Mouse (Mus musculus) limb, embryonic 11.5 days (tissue): ENCODE results near the gene Dock9. TPM values are rescaled to one million over a fixed set of nuclear protein-coding genes. Genes with fewer than 3 reads are reported as not detected.
A peak's percentile ranks its signal among the peaks of the same experiment; 100 is the strongest.

ENCODE experiments used
- ATAC-seq: fragments of 200-750 bp; cut with Nextera tagmentation; 2 replicates; pipeline ENCODE4 v1.8.0; 2017; ENCODE audit warnings: low read depth; ENCODE audit not compliant: insufficient number of reproducible peaks, low FRiP score, low TSS enrichment
- DNase-seq: peaks from one replicate; pipeline ENCODE4 v3.0.0-alpha.2; 2015; ENCODE audit warnings: low spot score
- H3K27ac ChIP-seq: fragments of 300-500 bp; sonication (generic); replicated peaks from 2 replicates; pipeline ENCODE4 v1.5.1; 2014; ENCODE audit warnings: low read depth, mild to moderate bottlenecking, low read length
- H3K27me3 ChIP-seq: fragments of 300-500 bp; sonication (generic); 2 replicates; pipeline ENCODE4 v1.6.1; 2014; ENCODE audit warnings: mild to moderate bottlenecking, low read length, mixed read lengths; ENCODE audit not compliant: control insufficient read depth, insufficient read depth
- H3K36me3 ChIP-seq: fragments of 300-500 bp; sonication (generic); 2 replicates; pipeline ENCODE4 v1.6.1; 2014; ENCODE audit warnings: mild to moderate bottlenecking, low read length, moderate library complexity, mixed read lengths; ENCODE audit not compliant: control insufficient read depth, insufficient read depth
- H3K4me1 ChIP-seq: fragments of 300-500 bp; sonication (generic); 2 replicates; pipeline ENCODE4 v1.6.1; 2014; ENCODE audit warnings: low read length, mixed read lengths; ENCODE audit not compliant: control insufficient read depth, insufficient read depth
- H3K4me2 ChIP-seq: fragments of 300-500 bp; sonication (generic); 2 replicates; pipeline ENCODE4 v1.6.1; 2014; ENCODE audit warnings: low read depth, mild to moderate bottlenecking, moderate library complexity; ENCODE audit not compliant: severe bottlenecking
- H3K4me3 ChIP-seq: fragments of 300-500 bp; sonication (generic); 2 replicates; pipeline ENCODE4 v1.5.1; 2014; ENCODE audit warnings: low read depth, low read length
- H3K9ac ChIP-seq: fragments of 300-500 bp; sonication (generic); 2 replicates; pipeline ENCODE4 v1.6.1; 2014; ENCODE audit warnings: mild to moderate bottlenecking, low read length
- H3K9me3 ChIP-seq: fragments of 300-500 bp; sonication (generic); 2 replicates; pipeline ENCODE4 v1.6.1; 2016; ENCODE audit warnings: low read length; ENCODE audit not compliant: control insufficient read depth
- WGBS: fragments of 180-500 bp; shearing (Covaris S2); extraction: QIAGEN DNeasy Blood & Tissue Kit; methylation state at CpG from one replicate; pipeline ENCODE4 v1.1.7; 2014; 5-methylcytosine and 5-hydroxymethylcytosine counted together
- polyA plus RNA-seq: library from polyadenylated mRNA; unstranded; fragments of >200 nt; fragmentation: Nextera tagmentation; extraction: Ambion mirVana; gene quantifications from 2 replicates; pipeline ENCODE4 v1.2.1, GENCODE M21; 2014

The Dock9 gene
- polyA plus RNA-seq, 1 experiment from 2014 or later: 5.8 TPM

DNA sequence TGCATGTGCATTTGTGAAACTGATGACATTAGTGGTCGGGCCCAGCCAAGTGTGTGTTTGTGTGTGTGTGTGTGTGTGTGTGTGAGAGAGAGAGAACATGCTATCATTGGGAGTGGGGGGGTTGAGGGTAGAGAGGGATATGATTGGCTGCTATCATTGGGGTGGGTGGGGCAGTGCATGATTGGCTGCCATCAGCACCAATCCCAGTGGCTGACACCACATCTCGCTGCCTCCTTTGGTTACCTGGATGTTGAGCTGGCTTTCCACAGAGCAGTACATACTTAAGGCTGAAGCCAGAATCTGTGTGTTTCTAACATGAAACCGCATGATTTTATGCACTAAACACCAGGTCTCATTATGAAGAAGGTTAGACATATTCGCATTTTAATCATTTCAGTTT, 184.7 kb downstream of the Dock9 start:
- no peak for ATAC-seq
- no peak for DNase-seq
- WGBS: 84% methylated on average over 4 of the region's 4 CpGs
- Histone ChIP-seq H3K27me3 (no peaks in the 10 kb centered on the region), H3K9me3 (no peaks in the 10 kb centered on the region), H3K9ac (no peak overlapping the region), H3K4me2 (no peak overlapping the region), H3K4me3 (no peak overlapping the region), H3K4me1 (peaks cover 9% of the 10 kb centered on the region), H3K36me3 (no peaks in the 10 kb centered on the region), H3K27ac (no peak overlapping the region)

DNA sequence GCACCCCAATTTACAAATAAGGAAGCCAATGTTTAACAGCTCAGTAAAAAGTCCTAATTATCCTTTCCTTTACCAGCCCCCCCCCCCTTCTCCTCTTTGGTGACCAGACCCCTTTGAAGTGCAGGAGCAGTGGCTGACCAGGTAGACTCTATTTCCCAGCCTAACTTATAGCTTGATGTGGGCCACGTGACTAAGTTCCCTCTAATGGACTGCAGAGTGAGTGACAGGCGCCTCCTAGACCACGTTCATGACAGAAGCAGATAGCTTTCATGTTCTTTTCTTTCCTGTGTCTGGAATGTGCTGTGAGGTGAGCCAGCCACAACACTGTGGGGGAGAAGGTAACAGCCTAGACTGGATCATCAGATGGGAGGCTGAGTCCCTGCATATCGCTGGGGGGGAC, 186.1 kb downstream of the Dock9 start:
- H3K9me3 ChIP-seq: no peaks in the 10 kb centered on the region
- no peaks in the 10 kb centered on the region for H3K27me3 ChIP-seq
- H3K4me3 ChIP-seq: no peak overlapping the region
- H3K4me2 ChIP-seq: no peak overlapping the region
- no peak for DNase-seq
- 55% methylated on average over 4 of the region's 4 CpGs for WGBS
- peaks cover 9% of the 10 kb centered on the region for H3K4me1 ChIP-seq
- H3K27ac ChIP-seq: no peak overlapping the region
- H3K36me3 ChIP-seq: no peaks in the 10 kb centered on the region
- no peak overlapping the region for H3K9ac ChIP-seq
- ATAC-seq: no peak; the same call in 1 of the 2 replicates

DNA sequence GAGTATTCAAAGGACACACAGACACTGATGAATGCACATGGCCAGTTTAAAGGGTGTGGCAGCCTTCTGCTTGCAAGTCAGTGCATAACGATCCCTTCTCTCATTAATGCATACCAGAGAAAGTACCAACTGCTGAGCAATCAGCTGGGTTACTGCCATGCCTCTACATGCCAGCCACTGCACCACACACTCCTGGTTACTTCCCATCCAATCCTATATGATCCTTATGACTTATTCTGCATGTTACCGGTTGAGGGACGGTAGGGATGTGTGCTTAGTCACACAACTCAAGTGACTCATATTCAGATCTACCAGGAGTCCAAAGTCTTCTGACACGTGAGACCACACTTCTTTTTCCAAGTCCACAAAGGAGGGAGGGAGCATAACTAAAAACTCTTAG, 186.5 kb downstream of the Dock9 start:
- WGBS: 69% methylated on average over 4 of the region's 4 CpGs
- no peak for DNase-seq
- H3K4me2 ChIP-seq: no peak overlapping the region
- H3K9ac ChIP-seq: no peak overlapping the region
- H3K4me3 ChIP-seq: no peak overlapping the region
- no peaks in the 10 kb centered on the region for H3K36me3 ChIP-seq
- H3K9me3 ChIP-seq: no peaks in the 10 kb centered on the region
- H3K4me1 ChIP-seq: peaks cover 9% of the 10 kb centered on the region
- no peaks in the 10 kb centered on the region for H3K27me3 ChIP-seq
- no peak for ATAC-seq
- no peak overlapping the region for H3K27ac ChIP-seq

DNA sequence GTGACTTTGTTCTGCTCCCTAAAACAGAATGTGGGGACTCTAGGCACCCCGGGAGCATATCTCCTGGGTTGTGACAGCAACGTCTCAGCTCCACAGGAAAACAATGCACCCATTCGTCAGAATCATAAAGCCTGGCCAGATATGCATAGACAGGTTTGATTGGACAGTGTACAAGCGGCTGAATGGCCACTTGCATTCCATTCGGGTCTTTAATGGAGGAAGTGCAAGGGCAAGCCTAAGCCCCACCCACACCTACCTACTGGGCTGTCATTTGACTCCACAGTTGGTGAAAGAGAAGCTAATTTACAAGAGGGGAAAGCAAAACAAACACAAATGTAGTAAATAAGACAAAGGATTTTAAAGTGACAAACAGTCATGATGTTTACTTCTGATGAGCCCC, 189.1 kb downstream of the Dock9 start:
- WGBS: 8% methylated on average over 5 of the region's 5 CpGs
- DNase-seq (peak; percentile 55), ATAC-seq (peak; percentile 65; the same call in 1 of the 2 replicates)
- Histone ChIP-seq H3K9ac (0 out of 2 replicates have a peak overlapping the region, but pooled peaks have one; percentile 22), H3K27me3 (no peaks in the 10 kb centered on the region), H3K27ac (no peak overlapping the region), H3K4me3 (no peak overlapping the region), H3K9me3 (no peaks in the 10 kb centered on the region), H3K4me2 (peak overlapping the region; percentile 39), H3K4me1 (peaks cover 9% of the 10 kb centered on the region), H3K36me3 (no peaks in the 10 kb centered on the region)

DNA sequence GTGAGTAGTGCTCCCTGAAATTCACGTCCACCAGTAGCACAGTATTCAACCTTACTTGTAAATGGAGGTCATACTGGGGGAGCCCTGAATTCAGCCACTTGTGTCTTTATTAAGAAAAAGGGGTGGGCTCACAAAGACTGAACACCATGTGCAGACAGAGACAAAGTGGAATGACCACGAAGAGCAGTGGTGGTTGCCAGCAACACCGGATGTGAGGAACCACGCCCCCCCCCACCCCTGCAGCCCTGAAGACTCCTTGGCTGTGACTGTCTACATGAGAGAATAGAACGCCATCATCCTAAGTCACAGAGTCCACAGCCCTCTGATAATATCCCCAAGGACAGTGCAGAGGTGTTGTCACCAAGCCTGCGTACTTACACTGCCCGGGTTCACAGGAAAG, 191.2 kb downstream of the Dock9 start:
- H3K27me3 ChIP-seq: no peaks in the 10 kb centered on the region
- no peak overlapping the region for H3K4me3 ChIP-seq
- ATAC-seq (no peak), DNase-seq (no peak)
- no peaks in the 10 kb centered on the region for H3K36me3 ChIP-seq
- no peak overlapping the region for H3K9ac ChIP-seq
- peaks cover 7% of the 10 kb centered on the region for H3K4me1 ChIP-seq
- H3K4me2 ChIP-seq: no peak overlapping the region
- WGBS: 91% methylated on average over 7 of the region's 7 CpGs
- H3K27ac ChIP-seq: no peak overlapping the region
- H3K9me3 ChIP-seq: no peaks in the 10 kb centered on the region

DNA sequence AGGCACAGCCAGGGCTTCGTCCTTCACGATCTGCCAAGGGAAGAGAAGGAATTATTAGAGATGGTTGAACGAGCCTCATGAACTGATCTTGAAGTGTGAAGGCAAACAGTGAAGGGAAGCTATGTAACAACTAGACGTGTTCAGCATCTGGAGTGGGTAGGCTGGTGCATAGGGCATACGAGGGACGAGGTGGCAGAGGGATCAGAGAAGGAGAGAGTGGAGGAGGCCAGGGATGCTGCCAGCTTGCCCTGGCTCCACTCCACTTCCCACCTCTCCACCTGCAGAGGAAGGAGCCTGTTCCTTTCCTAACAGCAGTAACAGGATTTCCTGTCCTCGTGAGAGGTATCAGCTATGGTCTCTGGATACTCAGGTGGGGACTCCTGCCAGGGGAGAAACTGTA, 192.4 kb downstream of the Dock9 start:
- WGBS: 78% methylated on average over 7 of the region's 7 CpGs
- DNase-seq: no peak
- ATAC-seq: no peak
- Histone ChIP-seq H3K9ac (no peak overlapping the region), H3K4me1 (peaks cover 7% of the 10 kb centered on the region; the same call in 1 of the 2 replicates), H3K27me3 (no peaks in the 10 kb centered on the region), H3K4me3 (no peak overlapping the region), H3K27ac (no peak overlapping the region), H3K36me3 (no peaks in the 10 kb centered on the region), H3K4me2 (no peak overlapping the region), H3K9me3 (no peaks in the 10 kb centered on the region)

DNA sequence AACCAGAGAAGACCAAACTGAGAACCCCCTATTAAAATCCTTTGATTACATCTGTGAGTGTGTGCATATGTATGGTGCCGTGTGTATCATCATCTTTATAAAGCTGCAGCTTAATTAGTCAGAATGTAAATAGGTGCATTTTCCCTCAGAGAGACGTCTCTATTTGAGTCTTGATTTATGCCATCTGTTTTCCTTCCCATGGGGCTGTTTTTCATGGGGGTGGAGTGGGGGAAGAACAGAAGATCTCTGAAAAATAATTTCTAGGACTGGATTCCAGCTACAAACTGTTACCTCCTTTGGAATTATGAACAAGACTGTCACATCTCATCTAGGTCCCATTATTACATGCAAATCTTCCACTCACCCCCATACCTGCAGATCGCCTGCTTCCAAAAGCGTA, 193.1 kb downstream of the Dock9 start:
- Histone ChIP-seq H3K4me2 (no peak overlapping the region), H3K9me3 (no peaks in the 10 kb centered on the region), H3K4me1 (peaks cover 7% of the 10 kb centered on the region; the same call in 1 of the 2 replicates), H3K4me3 (no peak overlapping the region), H3K36me3 (no peaks in the 10 kb centered on the region), H3K27me3 (no peaks in the 10 kb centered on the region), H3K27ac (no peak overlapping the region), H3K9ac (no peak overlapping the region)
- 80% methylated on average over 4 of the region's 4 CpGs for WGBS
- no peak for ATAC-seq
- no peak for DNase-seq

DNA sequence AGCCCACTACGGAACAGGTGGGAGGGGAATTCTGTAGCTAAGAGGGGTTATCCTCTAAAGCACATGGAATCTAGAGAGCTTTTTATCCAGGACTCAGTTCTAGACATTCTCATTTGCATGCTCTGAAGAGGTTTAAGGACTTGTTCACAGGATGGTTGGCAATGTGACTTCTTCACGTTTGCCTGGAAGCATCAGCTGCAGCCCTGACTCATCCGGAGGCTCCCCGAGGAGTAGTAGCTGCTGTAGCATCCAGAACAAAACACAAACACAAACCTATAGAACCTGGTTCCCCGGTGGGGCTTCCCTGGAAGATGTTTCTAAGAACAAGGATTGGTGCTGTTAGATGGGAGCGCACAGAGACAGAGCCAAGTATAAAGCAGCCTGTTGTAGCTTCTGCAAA, 195.0 kb downstream of the Dock9 start:
- ATAC-seq: no peak
- no peaks in the 10 kb centered on the region for H3K27me3 ChIP-seq
- no peak for DNase-seq
- no peak overlapping the region for H3K4me2 ChIP-seq
- H3K4me3 ChIP-seq: no peak overlapping the region
- H3K9me3 ChIP-seq: no peaks in the 10 kb centered on the region
- H3K4me1 ChIP-seq: no peaks in the 10 kb centered on the region
- H3K27ac ChIP-seq: no peak overlapping the region
- 88% methylated on average over 6 of the region's 6 CpGs for WGBS
- no peak overlapping the region for H3K9ac ChIP-seq
- no peaks in the 10 kb centered on the region for H3K36me3 ChIP-seq

DNA sequence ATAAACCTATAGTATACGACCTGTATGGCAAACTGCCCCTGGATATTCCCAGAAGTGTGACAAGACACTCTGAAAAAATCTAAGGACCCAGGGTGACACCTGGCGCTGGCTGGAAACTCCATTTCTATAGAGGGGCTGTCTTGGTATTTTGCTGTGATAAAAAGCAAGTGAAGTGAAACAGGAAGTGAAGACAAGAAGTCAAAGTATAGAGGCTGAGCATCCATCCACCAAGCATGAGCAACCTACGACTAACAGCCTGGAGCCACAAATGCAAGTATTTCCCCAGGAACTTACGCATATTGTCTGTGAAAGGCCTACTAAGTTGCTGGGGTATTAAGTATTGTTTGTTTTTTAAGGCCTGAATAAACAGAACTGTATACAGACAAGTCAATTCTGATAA, 197.1 kb downstream of the Dock9 start:
- H3K27ac ChIP-seq: no peak overlapping the region
- H3K4me1 ChIP-seq: no peaks in the 10 kb centered on the region
- H3K36me3 ChIP-seq: no peaks in the 10 kb centered on the region
- DNase-seq (no peak), ATAC-seq (no peak)
- no peak overlapping the region for H3K9ac ChIP-seq
- H3K27me3 ChIP-seq: no peaks in the 10 kb centered on the region
- H3K4me2 ChIP-seq: no peak overlapping the region
- H3K9me3 ChIP-seq: no peaks in the 10 kb centered on the region
- 90% methylated on average over 4 of the region's 4 CpGs for WGBS
- H3K4me3 ChIP-seq: no peak overlapping the region
